In the genomic region with DNA sequence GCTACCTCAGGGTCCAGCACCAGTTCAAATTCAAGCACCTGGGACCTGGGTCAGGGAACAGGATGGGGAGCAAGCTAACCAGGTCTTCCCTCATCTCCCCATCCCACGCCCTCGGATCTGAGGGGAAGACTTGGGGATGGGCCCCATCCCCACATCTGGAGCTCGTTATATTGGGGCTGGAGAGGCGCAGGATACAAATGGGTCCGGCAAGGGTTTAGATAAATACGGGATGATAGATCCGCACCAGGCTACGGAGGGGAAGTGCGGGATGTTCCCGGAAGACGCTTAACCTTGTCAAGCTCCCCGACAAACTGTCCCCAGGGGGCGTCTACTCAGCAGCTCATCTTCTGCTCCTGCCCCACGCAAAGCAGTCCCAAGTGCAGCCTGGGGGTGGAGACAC, we compare ENCODE assay signal across 19 mouse cellular contexts. TPM values are rescaled to one million over a fixed set of nuclear protein-coding genes. Genes with fewer than 3 reads are reported as not detected.
A peak's percentile ranks its signal among the peaks of the same experiment; 100 is the strongest.
DNase-seq lines count a peak whose midpoint lies in the region; ATAC-seq and TF ChIP-seq lines count a peak whose summit lies in the region.
"Had no signal": no experiment of that assay in that cellular context is flagged by ENCODE, and none has a peak within 500 bp of the region (broad histone marks: within the 10 kb centered on the region; RNA-seq: fewer than 3 reads in every experiment).

No protein-coding gene starts in this region.

- H3K4me3 ChIP-seq in kidney, postnatal 0 days (replicated peaks; ENCODE audit: low read depth, low read length) = no peak overlapping the region
- no peak overlapping the region for H3K4me3 ChIP-seq in embryonic facial prominence, embryonic 13.5 days
- no peak overlapping the region for H3K4me3 ChIP-seq in limb, embryonic 14.5 days (replicated peaks; ENCODE audit: low read length)
- H3K4me3 ChIP-seq: lung, embryonic 15.5 days; myocyte had no signal

- 45% methylated on average over 14 of the region's 14 CpGs for WGBS in kidney, postnatal 0 days
- 16% methylated on average over 14 of the region's 14 CpGs for WGBS in embryonic facial prominence, embryonic 13.5 days
- WGBS in limb, embryonic 14.5 days = 10% methylated on average over 14 of the region's 14 CpGs

- no peak overlapping the region for H3K4me2 ChIP-seq in kidney, postnatal 0 days (ENCODE audit: low read length)
- peak overlapping the region; percentile 9; the same call in 1 of the 2 replicates for H3K4me2 ChIP-seq in embryonic facial prominence, embryonic 13.5 days
- H3K4me2 ChIP-seq in limb, embryonic 14.5 days (replicated peaks; ENCODE audit: low read depth, low read length, severe bottlenecking) = peak overlapping the region; percentile 7; the same call in 1 of the 2 replicates
- H3K4me2 ChIP-seq: lung, embryonic 15.5 days had no signal

- peaks cover 11% of the 10 kb centered on the region for H3K4me1 ChIP-seq in kidney, postnatal 0 days (replicated peaks; ENCODE audit: insufficient read depth, low read length)
- H3K4me1 ChIP-seq in embryonic facial prominence, embryonic 13.5 days = peaks cover 72% of the 10 kb centered on the region
- peaks cover 38% of the 10 kb centered on the region for H3K4me1 ChIP-seq in limb, embryonic 14.5 days (ENCODE audit: control insufficient read depth, insufficient read depth, low read length)

- no peak overlapping the region for H3K27ac ChIP-seq in kidney, postnatal 0 days
- H3K27ac ChIP-seq in embryonic facial prominence, embryonic 13.5 days = peak overlapping the region; percentile 53
- no peak overlapping the region; the same call in 1 of the 2 replicates for H3K27ac ChIP-seq in limb, embryonic 14.5 days (replicated peaks; ENCODE audit: low read depth, low read length)
- H3K27ac ChIP-seq: lung, embryonic 15.5 days had no signal

- TF ChIP-seq POLR2A in limb, embryonic 14.5 days (IDR thresholded peaks at IDR 0.05; ENCODE audit: borderline replicate concordance, extremely low read depth, insufficient read depth, insufficient read length) = no peak

- intact Hi-C loops in gastrocnemius, postnatal 14 days (cut with DNase I; ENCODE audit: low total_unique reads) = no loop called here

- no peak for ATAC-seq in kidney, postnatal 0 days (replicated peaks; ENCODE audit: low FRiP score, low read depth)
- ATAC-seq in embryonic facial prominence, embryonic 13.5 days (ENCODE audit: insufficient number of reproducible peaks, insufficient read depth, low FRiP score, low TSS enrichment, low read depth) = no peak
- ATAC-seq in limb, embryonic 14.5 days (ENCODE audit: low FRiP score, low read depth) = no peak

- TF ChIP-seq CTCF in kidney, postnatal 0 days (IDR thresholded peaks at IDR 0.05; ENCODE audit: low read depth) = peak; percentile 4; the same call in 1 of the 2 replicates

- H3K9me3 ChIP-seq in kidney, postnatal 0 days (replicated peaks; ENCODE audit: low read length) = no peaks in the 10 kb centered on the region
- H3K9me3 ChIP-seq in embryonic facial prominence, embryonic 13.5 days = no peaks in the 10 kb centered on the region
- H3K9me3 ChIP-seq in limb, embryonic 14.5 days (ENCODE audit: control insufficient read depth, low read length) = no peaks in the 10 kb centered on the region
- H3K9me3 ChIP-seq: lung, embryonic 15.5 days had no signal

- no peak overlapping the region for H3K9ac ChIP-seq in kidney, postnatal 0 days (ENCODE audit: low read depth, low read length)
- H3K9ac ChIP-seq in embryonic facial prominence, embryonic 13.5 days = 0 out of 2 replicates have a peak overlapping the region, but pooled peaks have one; percentile 2
- no peak overlapping the region for H3K9ac ChIP-seq in limb, embryonic 14.5 days (ENCODE audit: low read depth, low read length, severe bottlenecking)
- H3K9ac ChIP-seq: lung, embryonic 15.5 days had no signal

- no peaks in the 10 kb centered on the region for H3K36me3 ChIP-seq in kidney, postnatal 0 days (ENCODE audit: insufficient read depth, low read length)
- H3K36me3 ChIP-seq in embryonic facial prominence, embryonic 13.5 days = 0 out of 2 replicates have a peak, but pooled peaks cover 3% of the 10 kb centered on the region
- no peaks in the 10 kb centered on the region for H3K36me3 ChIP-seq in limb, embryonic 14.5 days (ENCODE audit: control insufficient read depth, insufficient read depth, low read length)
- H3K36me3 ChIP-seq: lung, embryonic 15.5 days had no signal

- peak; percentile 68 for DNase-seq in embryo, embryonic 11 days
- DNase-seq in embryo, embryonic 9.5 days (ENCODE audit: extremely low spot score) = no peak
- no peak for DNase-seq in kidney, postnatal 0 days (ENCODE audit: low spot score)
- DNase-seq in kidney, postnatal 36 days = no peak
- DNase-seq in limb, embryonic 14.5 days (ENCODE audit: low spot score) = no peak
- DNase-seq in gastrocnemius, postnatal 14 days = no peak
- DNase-seq in urinary bladder, postnatal 14 days (ENCODE audit: low spot score) = no peak
- DNase-seq: adrenal gland, postnatal 25 days; cerebellum, postnatal 14 days; gastrocnemius, postnatal 25 days; heart, postnatal 14 days; kidney, adult 18-20 months; kidney, postnatal 4 days; left cerebral cortex, postnatal 4 days; right cerebral cortex, postnatal 25 days had no signal

- H3K27me3 ChIP-seq in kidney, postnatal 0 days (ENCODE audit: insufficient read depth, low read length) = no peaks in the 10 kb centered on the region
- H3K27me3 ChIP-seq in embryonic facial prominence, embryonic 13.5 days = no peaks in the 10 kb centered on the region
- no peaks in the 10 kb centered on the region for H3K27me3 ChIP-seq in limb, embryonic 14.5 days (ENCODE audit: control insufficient read depth, insufficient read depth, low read length)
- H3K27me3 ChIP-seq: CH12.LX had no signal

RNA-seq across cellular contexts. Expression of gene Ephb2, which starts 35.4 kb away (rescaled TPM):
- polyA plus RNA-seq in kidney, postnatal 0 days (2015; fragmentation: Nextera tagmentation; extraction: Ambion mirVana) = 4.5 and 4.6 TPM in 2 replicates
- 7.9 and 13.3 TPM in 2 replicates for polyA plus RNA-seq in embryonic facial prominence, embryonic 13.5 days (2015; fragmentation: Nextera tagmentation; extraction: Ambion mirVana)
- 45.2 and 70.7 TPM in 2 replicates for polyA plus RNA-seq in limb, embryonic 14.5 days (2012; rRNA removed)
- polyA plus RNA-seq in limb, embryonic 14.5 days (2014; fragmentation: Nextera tagmentation; extraction: Ambion mirVana) = 17.9 and 19.4 TPM in 2 replicates
- 1 to 10 TPM; 1.2 to 4.2 TPM for total RNA-seq in gastrocnemius, postnatal 14 days (2021)
